Mouse (Mus musculus): ENCODE measurements around the gene Pm20d1. TPM values are rescaled to one million over a fixed set of nuclear protein-coding genes. Genes with fewer than 3 reads are reported as not detected.

The Pm20d1 gene
- total RNA-seq, 2 experiments from 2014 or later: 2.0 to 2.9 TPM

DNA sequence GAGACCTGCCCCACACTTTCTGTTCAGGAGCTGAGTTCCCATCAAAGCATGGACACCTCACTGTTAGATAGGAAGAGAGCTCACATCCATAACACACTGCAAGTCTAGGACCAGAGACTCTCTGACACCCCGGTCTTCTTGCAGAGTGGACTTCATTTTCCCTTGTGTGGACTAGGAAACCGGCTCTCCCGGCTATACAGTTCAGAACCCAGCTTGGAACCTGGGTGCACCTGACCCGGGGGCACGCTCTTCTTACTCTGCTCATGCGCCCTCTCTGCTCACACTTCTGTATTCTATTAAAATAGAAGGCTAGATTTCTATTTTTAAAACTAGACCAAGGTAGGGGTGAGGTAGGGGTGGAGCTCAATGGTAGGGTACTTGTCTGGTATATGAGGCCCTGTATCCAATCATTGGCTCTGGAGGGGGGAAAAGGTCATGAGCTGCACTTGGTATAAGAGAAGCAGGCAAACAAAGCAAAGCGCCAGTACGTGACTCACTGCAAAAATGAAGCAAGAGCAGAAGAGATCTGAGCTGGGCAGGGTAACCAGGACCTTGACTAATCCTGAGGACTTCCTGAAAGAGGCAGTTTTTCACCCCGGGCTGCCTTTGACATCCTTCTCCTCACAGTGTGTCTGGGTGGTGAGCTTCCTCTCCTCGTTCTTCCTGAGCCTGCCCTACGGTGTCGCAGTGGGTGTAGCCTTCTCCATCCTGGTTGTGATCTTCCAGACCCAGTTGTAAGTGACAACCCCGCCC lies 35.9 kb upstream of the Pm20d1 start:
- Histone ChIP-seq H3K4me3 (no peak overlapping the region), H3K27ac (no peak overlapping the region)
- TF ChIP-seq CTCF (conservative IDR thresholded peaks at IDR 0.05): no peak
- no peak for DNase-seq (ENCODE audit: low spot score in 2 of 2)

GRCm38 (mm10) chr1:131763683-131764082 lies 33.5 kb upstream of the Pm20d1 start:
- H3K4me3 ChIP-seq: no peak overlapping the region

DNA sequence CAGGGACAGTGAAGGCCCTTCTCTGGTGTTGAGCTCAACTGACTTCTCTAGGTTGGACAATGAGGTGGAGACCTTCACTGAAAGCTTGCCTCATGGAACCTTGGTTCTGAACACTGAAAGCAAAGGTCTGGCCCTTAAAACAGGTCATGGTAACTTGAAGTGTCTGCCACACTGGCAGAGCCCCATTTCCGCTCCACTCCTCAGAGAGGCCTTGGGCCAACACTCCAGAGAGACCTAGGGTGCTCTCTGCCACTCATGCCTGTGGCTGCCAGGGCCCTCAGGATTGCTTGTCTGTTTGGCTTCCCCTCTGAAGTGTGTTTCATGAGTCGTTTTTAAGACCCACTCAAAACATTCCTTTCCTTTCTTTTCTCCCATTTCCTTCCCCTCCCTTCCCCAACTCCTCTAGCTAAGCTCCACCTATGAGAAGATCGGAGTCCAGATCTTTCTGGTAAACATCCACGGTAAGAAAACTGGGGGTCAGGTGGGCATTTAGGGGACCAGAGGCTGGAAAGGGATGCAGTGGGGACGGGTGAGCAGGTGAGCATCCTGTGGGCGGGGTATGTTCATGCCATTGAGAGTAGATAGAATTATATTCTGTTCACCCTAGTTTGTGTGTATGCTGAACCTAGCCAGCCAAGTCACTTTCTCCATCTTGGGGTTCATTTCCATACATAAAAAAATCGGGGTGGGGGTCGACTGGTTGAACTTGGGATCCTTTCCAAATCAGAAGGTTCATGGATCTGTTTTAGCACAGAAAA lies 32.4 kb upstream of the Pm20d1 start:
- Histone ChIP-seq H3K27ac (no peak overlapping the region), H3K4me3 (no peak overlapping the region)
- DNase-seq (ENCODE audit: low spot score in 2 of 2): no peak
- no peak for TF ChIP-seq CTCF (conservative IDR thresholded peaks at IDR 0.05)

More at GRCm38 (mm10) chr1:131763683-131764082, 33.5 kb upstream of the Pm20d1 start:
- no peak overlapping the region for H3K27ac ChIP-seq
- DNase-seq (ENCODE audit: low spot score in 2 of 2): no peak
- peak; percentile 46 for TF ChIP-seq CTCF (conservative IDR thresholded peaks at IDR 0.05)

- H3K4me3 ChIP-seq: no peak overlapping the region; the same call in 1 of the 2 replicates
- H3K27ac ChIP-seq: no peak overlapping the region
- peak; percentile 71 to 90 for DNase-seq (ENCODE audit: low spot score in 2 of 2)
- peak; percentile 100 for TF ChIP-seq CTCF (conservative IDR thresholded peaks at IDR 0.05)
Observed at GRCm38 (mm10) chr1:131765357-131766001, 31.7 kb upstream of the Pm20d1 start.

GRCm38 (mm10) chr1:131769296-131769695 lies 27.9 kb upstream of the Pm20d1 start:
- H3K27ac ChIP-seq: no peak overlapping the region
- H3K4me3 ChIP-seq: no peak overlapping the region
- DNase-seq (ENCODE audit: low spot score in 2 of 2): no peak
- TF ChIP-seq CTCF (conservative IDR thresholded peaks at IDR 0.05): no peak

GRCm38 (mm10) chr1:131770656-131771055 lies 26.5 kb upstream of the Pm20d1 start:
- H3K27ac ChIP-seq: peak overlapping the region; percentile 69

GRCm38 (mm10) chr1:131771440-131771839 lies 25.7 kb upstream of the Pm20d1 start:
- Histone ChIP-seq H3K27ac (peak overlapping the region; percentile 69; the same call in 1 of the 2 replicates), H3K4me3 (no peak overlapping the region)
- TF ChIP-seq CTCF (conservative IDR thresholded peaks at IDR 0.05): no peak
- DNase-seq (ENCODE audit: low spot score in 2 of 2): no peak

More at GRCm38 (mm10) chr1:131770656-131771055, 26.5 kb upstream of the Pm20d1 start:
- DNase-seq (ENCODE audit: low spot score in 2 of 2): peak; percentile 79 to 87
- H3K4me3 ChIP-seq: no peak overlapping the region
- TF ChIP-seq CTCF (conservative IDR thresholded peaks at IDR 0.05): 0 out of 2 replicates have a peak, but pooled peaks have one; percentile 13

DNA sequence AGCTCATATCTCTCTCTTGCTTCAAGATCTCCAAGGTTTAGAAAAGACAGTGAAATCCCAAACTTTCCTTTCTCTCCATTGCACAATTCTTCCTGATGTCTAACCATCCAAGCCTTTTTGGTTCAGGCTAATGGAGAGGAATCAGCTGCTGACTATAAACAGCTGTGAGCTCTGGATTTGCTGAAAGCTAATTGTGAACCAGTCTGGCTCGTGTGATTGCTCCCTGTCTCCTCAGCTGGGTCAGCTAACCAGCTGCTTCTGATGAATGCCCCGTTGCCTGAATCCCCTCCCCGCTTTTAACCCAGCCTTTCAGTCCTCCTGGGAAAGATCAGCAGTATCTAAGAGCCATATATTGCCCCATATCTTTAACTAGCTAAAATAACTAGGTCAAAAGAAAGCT lies 2.6 kb upstream of the Pm20d1 start:
- Histone ChIP-seq H3K4me3 (no peak overlapping the region), H3K27ac (no peak overlapping the region)
- TF ChIP-seq CTCF (conservative IDR thresholded peaks at IDR 0.05): no peak
- DNase-seq (ENCODE audit: low spot score in 2 of 2): no peak

GRCm38 (mm10) chr1:131795171-131795570 lies 2.0 kb upstream of the Pm20d1 start:
- Histone ChIP-seq H3K27ac (no peak overlapping the region), H3K4me3 (no peak overlapping the region)
- DNase-seq (ENCODE audit: low spot score in 2 of 2): no peak
- TF ChIP-seq CTCF (conservative IDR thresholded peaks at IDR 0.05): no peak

GRCm38 (mm10) chr1:131800001-131800400 lies 2.8 kb downstream of the Pm20d1 start:
- H3K27ac ChIP-seq: no peak overlapping the region
- no peak for TF ChIP-seq CTCF (conservative IDR thresholded peaks at IDR 0.05)
- no peak for DNase-seq (ENCODE audit: low spot score in 2 of 2)
- no peak overlapping the region for H3K4me3 ChIP-seq

DNA sequence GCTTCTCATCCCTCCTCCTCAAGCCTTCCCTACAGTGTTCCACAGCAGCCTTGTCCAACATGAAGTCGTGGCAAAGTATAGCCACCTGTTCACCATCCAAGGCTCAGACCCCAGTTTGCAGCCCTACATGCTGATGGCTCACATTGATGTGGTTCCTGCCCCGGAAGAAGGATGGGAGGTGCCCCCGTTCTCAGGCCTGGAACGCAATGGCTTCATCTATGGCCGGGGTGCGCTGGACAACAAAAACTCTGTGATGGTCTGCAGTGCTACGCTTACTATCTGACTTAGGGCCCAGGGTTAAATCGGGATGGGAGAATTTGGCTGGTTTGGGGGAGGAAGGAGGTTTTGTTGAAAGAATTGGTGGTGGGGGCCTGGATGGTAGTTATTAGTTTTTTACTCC lies 3.9 kb downstream of the Pm20d1 start:
- H3K27ac ChIP-seq: no peak overlapping the region
- TF ChIP-seq CTCF (conservative IDR thresholded peaks at IDR 0.05): no peak
- no peak overlapping the region for H3K4me3 ChIP-seq
- no peak for DNase-seq (ENCODE audit: low spot score in 2 of 2)

DNA sequence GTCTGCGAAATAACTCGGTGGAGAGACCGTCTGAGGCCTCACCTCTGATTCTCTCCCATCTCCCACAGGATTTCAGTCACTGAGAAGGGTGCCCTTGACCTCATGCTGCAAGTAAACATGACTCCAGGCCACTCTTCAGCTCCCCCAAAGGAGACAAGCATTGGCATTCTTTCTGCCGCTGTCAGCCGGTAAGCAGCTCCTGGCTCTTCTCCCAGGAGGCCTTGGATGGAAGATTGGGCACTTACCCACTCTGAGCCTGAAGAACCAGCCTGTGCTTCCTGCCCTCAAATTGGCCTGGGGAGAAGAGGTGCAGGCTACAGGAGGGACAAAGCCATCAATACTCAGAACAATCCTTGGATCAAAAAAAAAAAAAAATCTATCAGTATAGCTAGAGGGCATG lies 5.5 kb downstream of the Pm20d1 start:
- no peak overlapping the region for H3K4me3 ChIP-seq
- no peak for TF ChIP-seq CTCF (conservative IDR thresholded peaks at IDR 0.05)
- H3K27ac ChIP-seq: 0 out of 2 replicates have a peak overlapping the region, but pooled peaks have one; percentile 5
- no peak for DNase-seq (ENCODE audit: low spot score in 2 of 2)

GRCm38 (mm10) chr1:131804166-131804565 lies 7.0 kb downstream of the Pm20d1 start:
- TF ChIP-seq CTCF (conservative IDR thresholded peaks at IDR 0.05): no peak
- Histone ChIP-seq H3K4me3 (no peak overlapping the region), H3K27ac (no peak overlapping the region)
- DNase-seq (ENCODE audit: low spot score in 2 of 2): no peak
